Mouse (Mus musculus): ENCODE measurements around the gene Mfn2.

- TF ChIP-seq CTCF (IDR thresholded peaks at IDR 0.05; ENCODE audit: control insufficient read depth, insufficient read depth, insufficient replicate concordance, low read depth, low read length) = no peak
- no peak for TF ChIP-seq POLR2A (IDR thresholded peaks at IDR 0.05; ENCODE audit: control insufficient read depth, low read depth, low read length)
These were observed 7.2 kb downstream of the Mfn2 start for GRCm38 (mm10) chr4:147897348-147897747.
